Comparison of ENCODE assay signal across 8 mouse cellular contexts in genomic region chr14:87415486-87415807, GRCm38 (mm10). TPM values are rescaled to one million over a fixed set of nuclear protein-coding genes. Genes with fewer than 3 reads are reported as not detected.
A peak's percentile ranks its signal among the peaks of the same experiment; 100 is the strongest.
DNase-seq lines count a peak whose midpoint lies in the region; ATAC-seq and TF ChIP-seq lines count a peak whose summit lies in the region.

No protein-coding gene starts in this region.

- peak overlapping the region; percentile 75 for H3K4me3 ChIP-seq in heart, embryonic 16.5 days (ENCODE audit: low read length)
- H3K4me3 ChIP-seq in MEL (ENCODE audit: control insufficient read depth in 1 of 2, insufficient read depth in 1 of 2, low read depth in 2 of 2, low read length in 2 of 2): peak overlapping the region; percentile 76 to 89
- peak overlapping the region; percentile 92 for H3K4me3 ChIP-seq in forebrain, postnatal 0 days (ENCODE audit: low read depth, low read length)
- peak overlapping the region; percentile 66 for H3K4me3 ChIP-seq in macrophage (ENCODE audit: inconsistent target)

- H3K9ac ChIP-seq in heart, embryonic 16.5 days (ENCODE audit: low read length): peak overlapping the region; percentile 99
- peak overlapping the region; percentile 77 for H3K9ac ChIP-seq in MEL (ENCODE audit: control insufficient read depth, low read depth, low read length, poor library complexity, severe bottlenecking)
- no peak overlapping the region for H3K9ac ChIP-seq in forebrain, postnatal 0 days

- H3K4me2 ChIP-seq in heart, embryonic 16.5 days (ENCODE audit: low read depth, low read length): peak overlapping the region; percentile 91
- H3K4me2 ChIP-seq in forebrain, postnatal 0 days (ENCODE audit: low read depth): peak overlapping the region; percentile 73

- TF ChIP-seq POLR2A in MEL (IDR thresholded peaks at IDR 0.05; ENCODE audit: control insufficient read depth in 1 of 2, insufficient read depth in 1 of 2, low read depth in 1 of 2, low read length in 2 of 2, poor library complexity in 1 of 2): peak in 1 of 2 experiments; percentile 89; a peak in 1 of 4 replicates

- TF ChIP-seq CTCF in MEL (IDR thresholded peaks at IDR 0.05 in 2 of 3, conservative IDR thresholded peaks at IDR 0.05 in 1 of 3; ENCODE audit: control insufficient read depth in 1 of 3, insufficient read depth in 1 of 3, low read depth in 2 of 3, low read length in 3 of 3, poor library complexity in 1 of 3, severe bottlenecking in 1 of 3): no peak
- no peak for TF ChIP-seq CTCF in forebrain, postnatal 0 days (IDR thresholded peaks at IDR 0.05; ENCODE audit: low read depth)

- peaks cover 18% of the 10 kb centered on the region for H3K4me1 ChIP-seq in heart, embryonic 16.5 days (ENCODE audit: control insufficient read depth, insufficient read depth, low read length)
- peaks cover 5 to 19% of the 10 kb centered on the region in 2 experiments for H3K4me1 ChIP-seq in MEL (ENCODE audit: control insufficient read depth in 1 of 2, insufficient read depth in 2 of 2, low read length in 2 of 2)
- peaks cover 9% of the 10 kb centered on the region; the same call in 1 of the 2 replicates for H3K4me1 ChIP-seq in forebrain, postnatal 0 days (ENCODE audit: insufficient read depth)

- H3K27me3 ChIP-seq in heart, embryonic 16.5 days (ENCODE audit: control insufficient read depth, insufficient read depth, low read length): no peaks in the 10 kb centered on the region
- no peaks in the 10 kb centered on the region for H3K27me3 ChIP-seq in MEL (ENCODE audit: control insufficient read depth in 1 of 2, insufficient read depth in 2 of 2, low read length in 2 of 2)
- H3K27me3 ChIP-seq in forebrain, postnatal 0 days (ENCODE audit: insufficient read depth, low read length): no peaks in the 10 kb centered on the region

- intact Hi-C loops in heart, postnatal 14 days (cut with DNase I): loop anchor here (5.0 kb wide), 1 partner anchor 37 kb away; no protein-coding TSS in a partner anchor

- ATAC-seq in heart, embryonic 16.5 days (replicated peaks; ENCODE audit: extremely low read depth, insufficient read depth, low FRiP score): no peak
- ATAC-seq in forebrain, postnatal 0 days: no peak

- WGBS in heart, embryonic 16.5 days: under 1% methylated on average over 11 of the region's 11 CpGs
- WGBS in forebrain, postnatal 0 days: under 1% methylated on average over 11 of the region's 11 CpGs
- under 1% methylated on average over 11 of the region's 11 CpGs for WGBS in macrophage (ENCODE audit: missing documents)

- no peak for TF ChIP-seq RAD21 in MEL (IDR thresholded peaks at IDR 0.05; ENCODE audit: low read depth, low read length)

- H3K36me3 ChIP-seq in heart, embryonic 16.5 days (ENCODE audit: control insufficient read depth, insufficient read depth): no peaks in the 10 kb centered on the region
- peaks cover 0 to 20% of the 10 kb centered on the region in 2 experiments; a peak in 3 of 4 replicates for H3K36me3 ChIP-seq in MEL (ENCODE audit: control insufficient read depth in 1 of 2, insufficient read depth in 2 of 2, low read length in 2 of 2)
- H3K36me3 ChIP-seq in forebrain, postnatal 0 days (ENCODE audit: insufficient read depth): no peaks in the 10 kb centered on the region
- H3K36me3 ChIP-seq in macrophage (ENCODE audit: inconsistent target): no peaks in the 10 kb centered on the region

- H3K79me2 ChIP-seq in MEL (ENCODE audit: control insufficient read depth, insufficient read depth, low read length, poor library complexity) (peaks cover 34% of the 10 kb centered on the region), macrophage (ENCODE audit: inconsistent target) (peaks cover 24% of the 10 kb centered on the region)

- H3K9me3 ChIP-seq in heart, embryonic 16.5 days (replicated peaks; ENCODE audit: control insufficient read depth, low read length): no peaks in the 10 kb centered on the region
- H3K9me3 ChIP-seq in MEL (replicated peaks; ENCODE audit: insufficient read depth, low read length): no peaks in the 10 kb centered on the region
- H3K9me3 ChIP-seq in forebrain, postnatal 0 days (ENCODE audit: low read length): no peaks in the 10 kb centered on the region

- no peak for DNase-seq in heart, postnatal 14 days
- no peak for DNase-seq in MEL (ENCODE audit: low read depth, low spot score)
- DNase-seq in forebrain, postnatal 0 days: no peak
- DNase-seq in urinary bladder, postnatal 4 days (ENCODE audit: low spot score in 2 of 2): no peak
- no peak for DNase-seq in adipocyte (ENCODE audit: low spot score)
- no peak for DNase-seq in B cell, adult 2 months

- peak overlapping the region; percentile 100 for H3K27ac ChIP-seq in heart, embryonic 16.5 days (ENCODE audit: low read length)
- H3K27ac ChIP-seq in MEL (ENCODE audit: control insufficient read depth, low read depth, low read length) (peak overlapping the region; percentile 18; the same call in 1 of the 2 replicates), macrophage (0 out of 2 replicates have a peak overlapping the region, but pooled peaks have one; percentile 5)
- H3K27ac ChIP-seq in forebrain, postnatal 0 days (ENCODE audit: low read depth, low read length): no peak overlapping the region

- TF ChIP-seq EP300 in MEL (IDR thresholded peaks at IDR 0.05; ENCODE audit: low read depth in 1 of 2, low read length in 2 of 2): no peak

TF ChIP-seq in MEL, 35 proteins besides CTCF, POLR2A, EP300 and RAD21:
- no peak for TF ChIP-seq HCFC1 (IDR thresholded peaks at IDR 0.05; ENCODE audit: low read depth, low read length)
- TF ChIP-seq NELFE (IDR thresholded peaks at IDR 0.05; ENCODE audit: low read depth, low read length): peak; percentile 92
- TF ChIP-seq CHD1 (IDR thresholded peaks at IDR 0.05; ENCODE audit: low read depth, low read length): peak; percentile 91; the same call in 1 of the 2 replicates
- TF ChIP-seq ZC3H11A (IDR thresholded peaks at IDR 0.05; ENCODE audit: low read depth, low read length): no peak
- peak; percentile 23; the same call in 1 of the 2 replicates for TF ChIP-seq SIN3A (IDR thresholded peaks at IDR 0.05; ENCODE audit: low read length)

RNA-seq across cellular contexts. Expression of gene Tdrd3, which starts 1.0 kb away (rescaled TPM):
- 18.7 and 19.3 TPM in 2 replicates for polyA plus RNA-seq in heart, embryonic 16.5 days (2015; fragmentation: Nextera tagmentation; extraction: Ambion mirVana)
- 10 to 100 TPM; 22.9 to 26.1 TPM for total RNA-seq in heart, postnatal 14 days (2021)
- total RNA-seq in MEL (2012; rRNA removed): 22.2 and 22.6 TPM in 2 replicates
- 10 to 100 TPM in 1 of 2 experiments, not detected in 1; 22.5 TPM for polyA plus RNA-seq in MEL (2012; ENCODE audit: insufficient read depth in 1 of 2, insufficient read length in 2 of 2, low read depth in 1 of 2, low replicate concordance in 2 of 2, missing spikeins in 1 of 2)
- 45.4 and 47.2 TPM in 2 replicates for total RNA-seq in forebrain, postnatal 0 days (2014; rRNA removed)
- polyA plus RNA-seq in forebrain, postnatal 0 days (2015; fragmentation: Nextera tagmentation; extraction: Ambion mirVana): 38.1 and 40.8 TPM in 2 replicates
- total RNA-seq in macrophage (2018; cell fraction: chromatin; rRNA removed): 10 to 100 TPM; 14.5 to 69.3 (median 53.6) TPM
- total RNA-seq in macrophage (2018; cell fraction: cytosol; rRNA removed): 10 to 100 TPM in 24 of 26 experiments, 1 to 10 TPM in 2; 8.5 to 18.2 (median 13.5) TPM
- total RNA-seq in macrophage (2018; cell fraction: nucleus; rRNA removed): 10 to 100 TPM in 23 of 26 experiments, 1 to 10 TPM in 3; 7.3 to 58.5 (median 24.9) TPM
- polyA plus RNA-seq in macrophage (2018): 11.4 to 21.7 TPM (median 13.5 TPM) in 3 replicates
